ENCODE assay signal across 13 mouse cellular contexts in the genomic region with DNA sequence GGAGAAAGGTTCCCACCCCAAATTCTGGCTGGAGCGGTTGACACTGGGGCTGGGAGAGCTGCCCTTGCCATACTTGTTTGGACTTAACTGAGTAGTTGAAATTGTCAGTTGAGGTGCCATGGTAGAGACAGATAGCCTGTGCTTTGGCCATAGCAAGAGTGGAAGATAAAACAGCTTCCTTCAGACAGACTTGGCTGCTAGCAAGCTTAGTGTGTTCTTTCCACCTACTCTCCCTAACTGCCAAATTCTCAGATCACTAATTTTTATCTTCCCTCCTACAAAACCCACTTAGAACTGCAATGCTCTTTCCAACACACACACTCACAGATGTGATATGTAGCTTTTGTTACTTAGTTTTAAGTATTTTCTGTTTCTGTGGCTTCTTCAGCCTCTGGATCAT.
"Had no signal": no experiment of that assay in that cellular context is flagged by ENCODE, and none has a peak within 500 bp of the region (broad histone marks: within the 10 kb centered on the region; RNA-seq: fewer than 3 reads in every experiment).

No protein-coding gene starts in this region.

- H3K27me3 ChIP-seq: limb, embryonic 15.5 days; liver, embryonic 15.5 days; midbrain, embryonic 12.5 days; stomach, embryonic 15.5 days had no signal

- H3K9ac ChIP-seq: limb, embryonic 15.5 days; liver, embryonic 15.5 days; lung, embryonic 14.5 days; midbrain, embryonic 12.5 days; stomach, embryonic 15.5 days had no signal

- H3K4me3 ChIP-seq: left cerebral cortex, adult 2 months; limb, embryonic 15.5 days; liver, embryonic 15.5 days; midbrain, embryonic 12.5 days; stomach, embryonic 15.5 days had no signal

- DNase-seq: kidney, adult 8-10 months; kidney, postnatal 25 days; lung, embryonic 14.5 days; lung, postnatal 10 days; lung, postnatal 4 days; right cerebral cortex, postnatal 14 days; thymus, adult 2 months; thymus, postnatal 25 days had no signal

- H3K27ac ChIP-seq: left cerebral cortex, adult 2 months; limb, embryonic 15.5 days; liver, embryonic 15.5 days; midbrain, embryonic 12.5 days; stomach, embryonic 15.5 days had no signal

- H3K4me2 ChIP-seq: limb, embryonic 15.5 days; liver, embryonic 15.5 days; lung, embryonic 14.5 days; midbrain, embryonic 12.5 days; stomach, embryonic 15.5 days had no signal

- H3K9me3 ChIP-seq: limb, embryonic 15.5 days; liver, embryonic 15.5 days; stomach, embryonic 15.5 days had no signal

- H3K4me1 ChIP-seq: midbrain, embryonic 12.5 days had no signal
